Mouse (Mus musculus) embryonic facial prominence, embryonic 12.5 days (tissue): ENCODE results near the gene Creb5. TPM values are rescaled to one million over a fixed set of nuclear protein-coding genes. Genes with fewer than 3 reads are reported as not detected.

Experiments used
- ATAC-seq: fragments of 200-750 bp; cut with Nextera tagmentation; 2 replicates; pipeline ENCODE4 v1.8.0; 2017; ENCODE audit not compliant: insufficient number of reproducible peaks, insufficient read depth, low FRiP score, low TSS enrichment
- H3K27ac ChIP-seq: fragments of 300-500 bp; sonication (generic); 2 replicates; pipeline ENCODE4 v1.5.1; 2016; ENCODE audit warnings: mild to moderate bottlenecking
- H3K27me3 ChIP-seq: fragments of 300-500 bp; sonication (generic); 2 replicates; pipeline ENCODE4 v1.6.1; 2016; ENCODE audit warnings: mild to moderate bottlenecking, moderate library complexity
- H3K36me3 ChIP-seq: fragments of 300-500 bp; sonication (generic); 2 replicates; pipeline ENCODE4 v1.6.1; 2016; ENCODE audit warnings: mild to moderate bottlenecking
- H3K4me1 ChIP-seq: fragments of 300-500 bp; sonication (generic); 2 replicates; pipeline ENCODE4 v1.6.1; 2016
- H3K4me2 ChIP-seq: fragments of 300-500 bp; sonication (generic); replicated peaks from 2 replicates; pipeline ENCODE4 v1.6.1; 2016; ENCODE audit warnings: mild to moderate bottlenecking, moderate library complexity
- H3K4me3 ChIP-seq: fragments of 300-500 bp; sonication (generic); 2 replicates; pipeline ENCODE4 v1.5.1; 2016; ENCODE audit warnings: mild to moderate bottlenecking
- H3K9ac ChIP-seq: fragments of 300-500 bp; sonication (generic); 2 replicates; pipeline ENCODE4 v1.6.1; 2016; ENCODE audit warnings: mild to moderate bottlenecking, moderate library complexity
- H3K9me3 ChIP-seq: fragments of 300-500 bp; sonication (generic); 2 replicates; pipeline ENCODE4 v1.6.1; 2016; ENCODE audit warnings: mild to moderate bottlenecking, moderate library complexity
- WGBS: fragments of 180-500 bp; shearing (Covaris S2); methylation state at CpG from one replicate; pipeline ENCODE4 v1.1.7; 2016; 5-methylcytosine and 5-hydroxymethylcytosine counted together
- polyA plus RNA-seq: library from polyadenylated mRNA; unstranded; fragments of >200 nt; fragmentation: Nextera tagmentation; extraction: Ambion mirVana; gene quantifications from 2 replicates; pipeline ENCODE4 v1.2.1, GENCODE M21; 2016

Gene Creb5
- polyA plus RNA-seq, 1 experiment from 2014 or later, result 30.3 TPM

DNA sequence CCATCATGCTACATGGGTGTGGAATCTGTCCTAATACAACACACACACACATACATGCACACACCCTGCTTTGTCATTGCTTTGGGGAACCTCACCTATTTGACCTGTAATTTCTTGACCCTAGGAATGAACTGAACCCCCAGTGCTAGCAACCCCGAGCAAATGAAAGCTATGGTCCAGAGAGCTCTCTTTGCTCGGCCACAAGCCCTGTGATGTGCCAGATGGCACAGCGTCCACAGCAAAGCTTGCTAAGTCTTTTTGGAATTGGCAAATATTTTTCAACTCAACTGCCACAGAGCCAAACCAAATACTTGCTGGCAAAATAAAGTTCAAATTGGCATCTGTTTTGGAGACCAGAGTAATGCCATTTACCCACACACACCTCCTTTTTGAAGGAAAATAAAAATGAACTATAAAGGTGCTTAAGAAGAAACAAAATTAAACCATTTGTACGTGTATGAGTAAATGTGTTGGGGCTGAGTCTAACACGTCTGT is 324.4 kb downstream of the Creb5 start:
- WGBS, result 73% methylated on average over 5 of the region's 5 CpGs

DNA sequence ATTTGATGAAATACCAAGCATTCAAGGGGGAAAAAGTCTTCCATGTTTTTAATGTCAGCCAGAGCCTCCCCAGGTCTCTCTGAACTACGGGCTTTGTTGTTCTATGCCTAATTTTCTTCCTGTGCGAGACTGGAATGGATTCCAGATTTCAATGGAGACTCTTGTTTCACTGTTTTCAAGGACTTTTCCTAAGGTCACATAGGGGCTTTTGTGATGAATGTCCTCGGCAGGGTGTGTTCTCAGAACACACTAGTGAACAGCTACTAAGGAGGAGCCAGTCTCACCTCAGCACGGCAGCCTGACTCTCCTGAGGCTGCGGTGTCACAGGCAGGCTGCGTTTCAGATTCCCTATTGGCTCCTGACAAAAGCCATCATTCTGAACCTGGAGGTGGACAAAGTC is 325.6 kb downstream of the Creb5 start:
- ATAC-seq, result no peak
- H3K36me3 ChIP-seq, result 0 out of 2 replicates have a peak, but pooled peaks cover 3% of the 10 kb centered on the region
- H3K27me3 ChIP-seq, result no peaks in the 10 kb centered on the region
- peak overlapping the region; percentile 24; the same call in 1 of the 2 replicates for H3K4me2 ChIP-seq
- no peak overlapping the region for H3K4me3 ChIP-seq
- 13% methylated on average over 6 of the region's 6 CpGs for WGBS
- H3K9me3 ChIP-seq, result no peaks in the 10 kb centered on the region
- no peak overlapping the region for H3K9ac ChIP-seq
- peak overlapping the region; percentile 80 for H3K27ac ChIP-seq
- H3K4me1 ChIP-seq, result peaks cover 32% of the 10 kb centered on the region

More for the DNA sequence above, 324.4 kb downstream of the Creb5 start:
- 0 out of 2 replicates have a peak, but pooled peaks cover 3% of the 10 kb centered on the region for H3K36me3 ChIP-seq
- no peak overlapping the region for H3K9ac ChIP-seq
- H3K27me3 ChIP-seq, result no peaks in the 10 kb centered on the region
- ATAC-seq, result no peak
- peaks cover 32% of the 10 kb centered on the region for H3K4me1 ChIP-seq
- H3K4me3 ChIP-seq, result no peak overlapping the region
- H3K9me3 ChIP-seq, result no peaks in the 10 kb centered on the region
- H3K4me2 ChIP-seq, result no peak overlapping the region
- H3K27ac ChIP-seq, result no peak overlapping the region

DNA sequence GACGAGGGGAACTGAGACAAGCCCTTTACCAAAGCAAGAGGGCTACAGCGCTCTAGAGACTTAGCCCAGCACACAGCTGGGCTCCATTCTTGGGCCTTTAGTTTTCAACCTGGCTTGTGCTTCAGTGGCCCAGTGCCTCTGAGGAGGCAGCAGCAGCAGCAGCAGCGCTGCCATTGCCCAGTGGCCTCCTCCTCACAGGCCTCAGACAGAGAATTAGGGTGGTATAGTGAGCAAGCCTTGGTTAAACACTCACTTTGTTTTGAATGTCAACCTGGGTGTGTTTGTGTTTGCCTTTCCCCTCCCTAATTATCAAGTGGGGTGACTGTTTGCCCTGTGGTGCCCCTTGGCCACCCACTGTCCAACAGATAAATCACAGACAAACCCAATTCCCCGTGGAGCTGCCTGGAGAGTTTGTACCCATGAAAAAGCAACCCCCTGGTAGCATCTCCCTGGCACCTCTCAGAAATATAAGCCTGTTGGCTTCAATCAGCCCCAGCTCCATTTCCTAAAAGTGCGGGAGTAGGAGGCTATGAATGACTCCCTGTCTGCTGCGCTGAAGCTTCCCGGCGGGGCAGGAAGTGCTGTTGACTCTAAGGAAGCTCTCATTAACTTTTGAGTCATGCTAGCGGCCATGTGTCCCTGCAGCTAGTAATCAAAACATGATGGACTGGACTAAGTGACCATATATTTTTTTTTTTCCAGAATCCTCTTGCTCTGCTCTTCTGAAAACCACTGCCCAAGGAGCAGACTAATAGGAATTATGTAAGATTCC is 328.6 kb downstream of the Creb5 start:
- H3K27ac ChIP-seq, result 0 out of 2 replicates have a peak overlapping the region, but pooled peaks have one; percentile 7
- WGBS, result 36% methylated on average over 9 of the region's 9 CpGs
- H3K36me3 ChIP-seq, result no peaks in the 10 kb centered on the region
- no peaks in the 10 kb centered on the region for H3K27me3 ChIP-seq
- no peak overlapping the region for H3K9ac ChIP-seq
- H3K4me2 ChIP-seq, result no peak overlapping the region
- no peak for ATAC-seq
- H3K9me3 ChIP-seq, result no peaks in the 10 kb centered on the region
- peaks cover 32% of the 10 kb centered on the region for H3K4me1 ChIP-seq
- no peak overlapping the region for H3K4me3 ChIP-seq

DNA sequence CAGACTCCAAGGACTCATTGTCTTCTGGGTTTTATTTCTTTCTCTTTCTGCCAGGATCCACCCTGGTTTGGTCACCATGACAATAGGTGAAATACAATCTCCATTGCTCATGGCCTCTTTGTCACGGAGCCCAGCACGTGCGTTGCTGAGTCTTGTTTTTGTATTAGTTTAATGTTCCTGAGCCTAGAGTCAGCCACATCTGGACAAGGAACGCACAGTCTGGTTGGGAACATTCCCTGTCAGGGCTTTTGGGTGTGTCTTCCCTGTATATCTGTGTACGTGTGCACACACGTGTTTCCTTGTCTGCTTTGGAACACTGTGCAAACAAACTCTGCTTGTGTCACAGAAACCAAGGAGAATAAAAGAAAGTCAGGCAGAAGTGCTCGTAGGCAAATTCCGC is 331.1 kb downstream of the Creb5 start:
- ATAC-seq, result no peak
- H3K36me3 ChIP-seq, result no peaks in the 10 kb centered on the region
- H3K27me3 ChIP-seq, result no peaks in the 10 kb centered on the region
- 64% methylated on average over 8 of the region's 8 CpGs for WGBS
- H3K4me3 ChIP-seq, result no peak overlapping the region
- no peak overlapping the region for H3K4me2 ChIP-seq
- no peak overlapping the region for H3K27ac ChIP-seq
- H3K4me1 ChIP-seq, result peaks cover 14% of the 10 kb centered on the region
- no peak overlapping the region for H3K9ac ChIP-seq
- no peaks in the 10 kb centered on the region for H3K9me3 ChIP-seq

DNA sequence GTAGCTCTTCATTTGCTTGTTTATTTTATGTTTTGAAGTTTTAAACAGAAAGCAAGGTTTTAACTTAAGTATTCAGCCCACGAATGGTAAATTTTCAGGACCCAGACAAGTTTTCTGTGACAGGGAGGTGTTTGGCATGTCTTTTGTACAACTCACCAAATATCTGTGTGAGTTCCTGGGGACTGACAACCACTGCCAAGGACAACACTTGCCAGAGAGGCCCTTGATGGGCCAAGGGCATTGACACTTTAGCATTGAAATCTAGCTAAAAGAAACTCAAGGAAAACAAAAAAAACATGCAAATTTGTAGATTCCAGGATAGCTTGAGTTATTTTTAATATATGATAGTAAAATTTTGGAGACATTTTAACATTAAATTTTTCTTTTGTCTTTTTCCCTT is 332.6 kb downstream of the Creb5 start:
- 77% methylated on average over 1 of the region's 1 CpGs for WGBS
- Histone ChIP-seq H3K27me3 (no peaks in the 10 kb centered on the region), H3K9me3 (no peaks in the 10 kb centered on the region), H3K4me1 (peaks cover 13% of the 10 kb centered on the region), H3K36me3 (no peaks in the 10 kb centered on the region), H3K9ac (no peak overlapping the region), H3K27ac (no peak overlapping the region), H3K4me3 (no peak overlapping the region), H3K4me2 (no peak overlapping the region)
- ATAC-seq, result no peak

DNA sequence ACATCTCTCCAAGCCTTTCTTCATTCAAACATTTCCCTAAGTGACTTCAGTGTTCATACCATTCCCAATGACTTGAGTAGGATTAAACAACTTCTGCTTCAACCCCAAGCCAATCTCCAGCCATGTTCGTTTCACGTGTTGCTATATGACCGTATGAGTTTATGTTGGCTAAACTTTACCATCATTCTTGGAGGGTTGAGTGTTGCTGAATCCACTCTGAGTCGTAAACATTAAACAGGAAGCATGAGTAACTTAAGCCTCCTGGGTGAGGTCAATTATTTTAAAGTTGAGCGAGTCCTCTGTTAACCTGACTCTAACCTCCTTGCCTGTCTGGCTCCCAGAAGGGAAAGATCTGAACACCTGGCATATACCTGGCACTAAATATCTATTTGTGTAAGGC is 334.2 kb downstream of the Creb5 start:
- Histone ChIP-seq H3K4me1 (no peaks in the 10 kb centered on the region; the same call in 1 of the 2 replicates), H3K9ac (no peak overlapping the region), H3K4me3 (no peak overlapping the region), H3K36me3 (no peaks in the 10 kb centered on the region), H3K27ac (no peak overlapping the region), H3K4me2 (no peak overlapping the region), H3K27me3 (no peaks in the 10 kb centered on the region), H3K9me3 (no peaks in the 10 kb centered on the region)
- 73% methylated on average over 5 of the region's 5 CpGs for WGBS
- no peak for ATAC-seq

DNA sequence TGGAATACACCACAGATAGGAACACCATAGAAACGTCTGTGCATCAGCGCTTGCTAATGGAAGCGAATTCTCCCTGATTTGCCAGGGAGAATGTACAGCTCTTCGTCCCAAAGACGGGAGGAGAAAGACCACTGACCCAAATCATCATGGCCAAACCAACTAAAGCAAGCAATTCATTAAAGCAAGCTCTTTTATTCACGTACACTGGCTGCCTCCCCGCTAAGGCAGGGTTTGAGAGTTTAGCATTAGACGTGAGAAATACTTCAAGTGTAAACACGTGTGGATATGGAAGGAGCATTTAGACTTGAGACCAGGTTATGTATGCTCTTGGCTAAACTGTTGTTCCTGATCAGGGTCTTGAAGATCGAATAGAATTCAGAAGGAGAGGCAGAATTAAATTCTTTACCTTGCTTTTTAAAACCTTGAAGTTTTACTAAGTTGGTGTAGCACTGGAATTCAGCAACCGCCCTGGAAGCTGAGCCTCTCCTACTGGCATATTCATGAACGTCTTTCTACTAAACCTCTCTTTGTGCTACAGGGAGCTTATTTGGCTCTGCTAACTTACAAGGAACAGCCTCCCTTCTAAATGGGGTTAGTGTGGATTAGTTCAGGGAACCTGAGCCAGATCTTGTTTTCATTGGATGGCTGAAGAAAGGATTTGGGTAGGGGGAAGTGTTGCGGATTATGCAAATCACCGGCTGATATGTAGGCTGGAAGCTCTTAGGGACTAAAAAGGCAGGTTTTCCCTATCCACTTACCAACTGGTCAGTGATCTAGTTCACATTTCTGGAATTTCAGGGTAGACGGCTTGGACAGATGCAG is 337.6 kb downstream of the Creb5 start:
- H3K4me3 ChIP-seq, result no peak overlapping the region
- ATAC-seq, result no peak
- no peak overlapping the region for H3K9ac ChIP-seq
- H3K4me2 ChIP-seq, result no peak overlapping the region
- no peaks in the 10 kb centered on the region for H3K9me3 ChIP-seq
- no peaks in the 10 kb centered on the region for H3K27me3 ChIP-seq
- no peaks in the 10 kb centered on the region; the same call in 1 of the 2 replicates for H3K4me1 ChIP-seq
- H3K36me3 ChIP-seq, result no peaks in the 10 kb centered on the region
- no peak overlapping the region for H3K27ac ChIP-seq
- 39% methylated on average over 15 of the region's 15 CpGs for WGBS

DNA sequence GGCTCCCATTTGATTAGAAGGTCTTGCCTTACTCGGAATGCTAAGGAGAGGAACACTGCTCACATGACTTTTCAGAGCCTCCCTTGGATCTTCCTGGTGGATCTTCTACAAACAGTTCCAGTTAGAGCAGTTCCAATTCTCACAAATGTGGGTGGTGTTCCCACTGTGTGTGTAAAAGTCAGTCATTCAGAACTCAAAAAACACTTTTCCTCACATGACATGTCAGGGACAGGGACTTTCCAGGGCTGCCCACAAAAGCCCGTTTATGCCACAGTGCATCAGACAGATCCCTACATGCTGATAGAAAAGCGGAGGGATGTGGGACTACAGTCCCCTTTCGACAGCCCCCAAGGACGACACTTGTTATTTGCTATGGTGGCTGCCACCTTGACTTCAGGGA is 339.0 kb downstream of the Creb5 start:
- H3K9ac ChIP-seq, result no peak overlapping the region
- H3K4me1 ChIP-seq, result no peaks in the 10 kb centered on the region; the same call in 1 of the 2 replicates
- H3K36me3 ChIP-seq, result no peaks in the 10 kb centered on the region
- no peak overlapping the region for H3K27ac ChIP-seq
- 85% methylated on average over 5 of the region's 5 CpGs for WGBS
- no peak for ATAC-seq
- H3K27me3 ChIP-seq, result no peaks in the 10 kb centered on the region
- H3K9me3 ChIP-seq, result no peaks in the 10 kb centered on the region
- no peak overlapping the region for H3K4me3 ChIP-seq
- no peak overlapping the region for H3K4me2 ChIP-seq

DNA sequence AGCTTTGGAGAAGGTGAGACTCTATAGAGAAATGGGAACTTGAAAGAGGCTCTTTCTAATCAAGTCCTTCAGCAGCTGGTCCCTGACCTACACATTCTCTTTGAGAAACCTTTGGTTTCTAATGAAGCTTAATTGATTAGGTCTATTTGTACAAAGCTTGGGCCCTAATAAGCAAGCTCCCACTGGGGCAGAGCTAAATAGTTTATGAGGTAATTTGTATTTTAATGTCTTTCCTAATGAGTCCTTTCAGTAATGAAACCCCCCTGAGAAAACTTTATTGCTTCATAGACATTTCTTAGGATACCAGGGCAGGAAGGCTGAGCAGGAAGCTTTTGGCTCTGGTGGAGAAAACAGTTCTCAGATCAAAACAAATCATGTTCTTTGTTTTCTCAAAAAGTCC is 341.6 kb downstream of the Creb5 start:
- Histone ChIP-seq H3K9me3 (no peaks in the 10 kb centered on the region), H3K27ac (no peak overlapping the region), H3K4me3 (no peak overlapping the region), H3K27me3 (no peaks in the 10 kb centered on the region), H3K9ac (no peak overlapping the region), H3K4me2 (no peak overlapping the region), H3K36me3 (no peaks in the 10 kb centered on the region), H3K4me1 (no peaks in the 10 kb centered on the region; the same call in 1 of the 2 replicates)
- ATAC-seq, result no peak

DNA sequence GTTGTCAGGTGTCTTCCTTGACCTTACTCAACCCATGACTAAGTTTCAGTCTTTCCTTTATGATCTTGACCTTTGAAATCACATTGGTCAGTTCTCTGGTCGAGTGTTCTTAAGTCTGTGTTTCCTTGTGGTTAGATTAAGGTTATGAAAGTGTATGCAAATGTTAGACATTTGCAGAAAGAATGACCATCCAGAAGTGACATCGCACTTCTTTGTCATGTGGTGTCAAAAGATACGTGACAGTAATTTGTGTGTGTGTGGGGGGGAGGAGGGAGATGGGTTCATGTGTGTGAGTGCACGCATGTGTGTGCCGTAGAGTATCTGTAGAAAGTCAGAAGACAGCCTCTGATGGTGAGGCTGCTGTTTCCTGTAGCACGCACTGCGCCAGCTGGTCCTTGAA is 348.4 kb downstream of the Creb5 start:
- Histone ChIP-seq H3K9me3 (no peaks in the 10 kb centered on the region), H3K4me1 (peaks cover 14% of the 10 kb centered on the region), H3K27me3 (no peaks in the 10 kb centered on the region), H3K4me2 (no peak overlapping the region), H3K9ac (no peak overlapping the region), H3K4me3 (no peak overlapping the region), H3K36me3 (no peaks in the 10 kb centered on the region), H3K27ac (no peak overlapping the region)
- 91% methylated on average over 7 of the region's 7 CpGs for WGBS
- no peak for ATAC-seq

DNA sequence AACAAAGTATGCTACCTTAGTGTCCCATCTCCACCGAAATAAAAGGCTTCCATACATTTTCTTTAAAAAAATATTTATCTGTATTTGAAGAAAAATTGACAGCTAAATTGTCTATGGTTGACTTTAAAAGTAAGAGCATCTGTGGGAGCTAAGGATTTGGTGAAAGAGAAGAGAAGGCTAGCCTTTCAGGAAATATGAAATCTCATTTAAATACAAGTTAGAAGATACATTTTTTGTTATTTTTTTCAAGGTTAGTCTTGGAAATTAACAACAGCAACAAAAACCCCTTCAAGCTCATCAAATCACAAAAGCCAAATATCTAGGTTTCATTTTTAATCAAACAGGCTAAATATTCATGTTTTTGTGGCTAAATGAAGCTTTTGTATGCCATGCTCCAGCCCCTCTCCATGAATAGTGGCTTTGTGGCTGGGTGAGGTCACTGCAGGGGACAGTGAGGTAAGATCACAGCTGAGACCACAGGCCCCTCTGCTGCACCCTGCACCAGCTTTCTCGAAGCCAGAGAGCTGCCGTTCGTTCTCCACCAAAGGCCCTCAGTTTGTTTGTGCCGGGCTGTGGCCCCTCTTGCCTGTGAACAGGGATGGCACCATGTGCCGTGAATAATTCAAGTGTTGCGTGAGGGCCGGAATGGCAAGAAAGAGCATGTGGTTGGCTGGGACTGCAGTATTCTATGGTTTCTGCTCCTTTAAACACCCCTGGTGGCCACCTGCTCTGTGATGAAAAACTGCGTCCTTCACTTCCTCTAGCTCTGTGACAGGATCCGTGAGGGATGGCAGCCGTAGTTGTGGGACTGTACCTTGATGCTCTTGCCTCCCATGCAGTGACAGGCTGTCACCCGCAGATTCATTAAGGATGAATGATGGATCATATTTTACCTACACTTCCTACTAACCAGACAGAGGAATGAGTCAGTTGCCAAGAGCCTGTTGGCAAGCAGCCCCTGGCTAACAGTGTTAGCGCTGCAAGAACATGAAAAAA is 350.6 kb downstream of the Creb5 start:
- H3K27ac ChIP-seq, result peak overlapping the region; percentile 36; the same call in 1 of the 2 replicates
- H3K36me3 ChIP-seq, result no peaks in the 10 kb centered on the region
- peaks cover 19% of the 10 kb centered on the region for H3K4me1 ChIP-seq

More for the DNA sequence above, 350.6 kb downstream of the Creb5 start:
- no peaks in the 10 kb centered on the region for H3K9me3 ChIP-seq
- no peak overlapping the region for H3K4me2 ChIP-seq
- WGBS, result 70% methylated on average over 13 of the region's 13 CpGs
- ATAC-seq, result no peak
- H3K27me3 ChIP-seq, result no peaks in the 10 kb centered on the region
- H3K4me3 ChIP-seq, result no peak overlapping the region
- no peak overlapping the region for H3K9ac ChIP-seq
